Mouse (Mus musculus): Measurements from ENCODE around the gene Pltp. TPM values are rescaled to one million over a fixed set of nuclear protein-coding genes. Genes with fewer than 3 reads are reported as not detected.
"Not testable (repeated sequence)": the region's sequence is repeated elsewhere in the genome, so short reads cannot be mapped to it uniquely, and the experiment has no call there.

Gene Pltp
- total RNA-seq, 2 experiments from 2014 or later: 77.5 to 82.0 TPM

DNA sequence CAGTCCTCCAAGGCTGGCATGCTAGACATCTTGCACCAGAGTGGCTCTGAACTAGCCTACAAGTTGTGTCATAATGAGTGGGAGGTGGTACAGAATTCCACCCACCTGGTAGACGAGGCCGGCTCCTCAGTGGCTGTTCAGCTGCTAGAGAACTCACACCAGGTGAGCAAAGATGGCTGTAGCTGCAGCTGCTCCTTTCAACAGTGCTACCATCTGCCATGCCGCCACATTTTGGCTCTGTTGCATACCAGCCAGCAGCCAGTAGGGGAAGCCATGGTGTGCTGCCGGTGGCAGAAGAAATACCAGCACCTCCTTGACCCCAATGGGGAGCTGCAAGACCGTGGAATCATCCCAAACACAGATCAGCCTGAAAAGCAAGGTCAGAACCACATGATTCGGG lies 36.5 kb downstream of the Pltp start:
- intact Hi-C loops (cut with DNase I): no loop called here
- peak in 1 of 2 experiments; percentile 27 for DNase-seq (ENCODE audit: low spot score in 2 of 2)

DNA sequence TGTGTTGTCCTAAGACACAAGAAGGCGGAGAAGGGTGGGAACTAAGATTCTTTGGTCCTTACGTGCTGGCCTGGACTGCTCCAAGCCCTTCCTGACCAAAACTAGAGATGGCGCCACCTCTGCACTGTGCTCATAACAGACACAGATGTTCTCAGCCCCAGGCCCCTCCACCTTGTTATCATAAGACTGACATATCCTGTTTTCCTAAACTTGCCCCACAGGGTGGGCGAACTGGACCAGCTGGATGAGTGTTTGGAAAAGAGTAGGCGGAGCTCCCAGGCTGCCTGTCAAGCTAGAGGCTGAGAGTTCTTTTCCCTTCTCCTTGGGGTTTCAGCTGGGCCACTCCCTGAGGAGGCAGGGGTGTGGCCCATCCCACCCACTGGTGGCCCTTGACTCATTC lies 39.8 kb downstream of the Pltp start:
- DNase-seq (ENCODE audit: low spot score in 2 of 2): no peak
- intact Hi-C loops (cut with DNase I): no loop called here

DNA sequence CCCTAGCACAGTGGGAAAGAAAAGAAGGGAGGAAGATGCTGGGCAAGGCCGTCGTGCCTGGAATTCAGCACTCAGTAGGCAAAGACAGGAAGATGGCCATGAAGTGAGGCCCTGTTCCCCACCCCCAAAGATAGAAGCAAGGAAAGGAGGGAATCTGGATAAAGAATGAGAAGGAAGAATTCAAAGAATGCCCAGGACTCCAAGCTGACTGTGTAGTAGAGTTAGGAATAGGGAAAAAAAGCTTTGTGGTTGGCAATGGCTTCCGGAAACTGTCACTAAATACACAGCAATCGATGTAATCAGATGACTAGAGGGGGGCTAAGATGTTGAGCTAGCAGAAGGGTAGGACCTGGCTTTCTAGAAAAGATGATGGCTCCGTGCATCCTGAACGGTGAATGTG lies 40.3 kb downstream of the Pltp start:
- intact Hi-C loops (cut with DNase I): no loop called here
- DNase-seq (ENCODE audit: low spot score in 2 of 2): no peak

DNA sequence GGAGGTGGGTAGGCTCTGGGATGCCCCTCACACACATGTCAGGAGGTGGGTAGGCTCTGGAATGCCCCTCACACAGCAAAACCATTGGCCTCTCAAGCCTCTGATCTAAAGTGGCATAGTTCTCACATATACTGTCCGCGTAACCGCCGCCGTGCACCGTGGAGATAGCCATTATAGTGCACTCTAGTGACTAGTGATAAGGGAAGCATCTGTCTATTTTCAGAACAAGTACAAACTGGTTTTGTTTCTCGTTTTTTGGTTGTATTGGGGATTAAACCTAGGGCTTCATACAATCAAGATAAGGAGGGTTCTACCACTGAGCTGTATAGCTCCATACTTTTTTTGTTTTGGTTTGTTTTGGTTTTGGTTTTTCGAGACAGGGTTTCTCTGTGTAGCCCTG lies 41.7 kb downstream of the Pltp start:
- intact Hi-C loops (cut with DNase I): no loop called here
- no peak for DNase-seq (ENCODE audit: low spot score in 2 of 2)

DNA sequence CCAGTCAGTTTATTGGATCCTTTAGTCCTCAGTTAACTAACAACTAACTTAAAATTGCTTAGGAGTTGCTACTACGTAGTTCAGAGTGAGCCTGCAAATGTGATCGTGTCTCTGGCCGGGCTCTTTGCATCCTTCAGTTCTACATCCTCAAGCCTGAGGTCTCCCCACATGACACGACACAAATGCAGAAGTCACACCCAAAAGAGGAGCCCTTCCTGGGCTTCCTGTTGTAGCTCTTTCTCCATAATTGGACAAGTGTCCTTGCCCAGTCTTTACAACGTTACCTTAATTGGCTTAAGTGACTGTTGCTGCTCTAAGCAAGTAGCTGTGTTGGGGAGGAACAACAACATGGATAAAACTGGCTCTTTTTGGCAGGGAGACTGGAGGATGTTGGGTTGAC lies 42.2 kb downstream of the Pltp start:
- intact Hi-C loops (cut with DNase I): no loop called here
- no peak for DNase-seq (ENCODE audit: low spot score in 2 of 2)

DNA sequence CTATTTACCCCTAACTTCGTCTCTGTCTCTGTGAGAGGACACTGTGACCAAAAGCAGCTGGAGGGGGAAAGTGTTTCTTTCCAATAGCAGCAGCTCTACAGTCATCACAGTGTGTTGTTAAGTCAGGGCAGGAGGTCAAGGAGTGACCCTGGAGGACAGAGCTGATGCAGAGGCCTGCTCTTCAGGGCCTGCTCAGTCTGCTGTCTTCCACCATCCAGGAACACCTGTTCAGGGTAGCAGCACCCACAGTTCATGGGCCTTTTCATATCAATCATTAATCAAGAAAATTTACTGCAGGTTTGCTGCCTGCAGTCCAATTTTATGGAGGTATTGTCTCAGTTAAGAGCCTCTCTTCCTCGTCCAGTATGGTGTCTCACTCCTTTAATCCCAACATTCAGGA lies 44.0 kb downstream of the Pltp start:
- no peak for DNase-seq (ENCODE audit: low spot score in 2 of 2)
- intact Hi-C loops (cut with DNase I): no loop called here

DNA sequence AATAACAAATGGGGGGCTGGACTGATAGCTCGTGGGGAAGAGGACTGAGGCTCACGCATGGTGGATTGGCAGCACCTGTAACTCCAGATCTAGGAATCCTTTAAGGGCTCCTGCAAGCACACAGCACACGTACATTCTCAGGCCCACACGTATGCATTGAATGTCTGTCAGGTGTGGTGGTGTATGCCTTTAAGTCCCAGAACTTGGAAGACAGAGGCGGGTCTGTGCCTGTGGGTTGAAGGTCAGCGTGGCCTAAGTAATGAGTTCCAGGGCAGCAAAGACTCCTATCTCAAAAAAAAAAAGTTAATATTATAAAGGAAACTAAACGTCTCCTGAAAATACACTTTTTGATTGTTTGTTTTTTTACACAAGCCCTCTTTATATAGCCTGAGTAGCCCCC lies 50.9 kb downstream of the Pltp start:
- no peak for DNase-seq (ENCODE audit: low spot score in 2 of 2)
- intact Hi-C loops (cut with DNase I): no loop called here

DNA sequence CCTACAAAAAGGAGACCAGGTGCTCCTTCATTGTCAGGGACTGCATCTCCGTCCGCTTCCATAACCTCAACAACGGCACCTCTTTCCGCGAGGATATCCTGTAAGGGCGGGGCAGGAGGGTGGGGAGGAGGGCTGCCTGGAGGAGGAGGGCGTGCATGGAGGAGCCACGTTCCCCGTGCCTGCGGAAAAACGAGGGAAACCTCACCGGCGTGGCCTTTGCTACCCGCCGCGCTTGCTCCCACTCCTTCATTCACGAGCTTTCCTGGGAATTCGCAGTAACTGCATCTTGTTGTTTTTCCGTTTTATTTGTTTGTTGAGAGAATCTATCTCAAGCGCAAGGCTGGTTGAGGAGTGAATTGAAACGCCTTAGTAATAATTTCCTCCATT lies 52.2 kb downstream of the Pltp start:
- DNase-seq (ENCODE audit: low spot score in 2 of 2): no peak
- intact Hi-C loops (cut with DNase I): loop anchor here (2.0 kb wide), 1 partner anchor 17 kb away; the partner anchor contains the start of gene Zswim1

DNA sequence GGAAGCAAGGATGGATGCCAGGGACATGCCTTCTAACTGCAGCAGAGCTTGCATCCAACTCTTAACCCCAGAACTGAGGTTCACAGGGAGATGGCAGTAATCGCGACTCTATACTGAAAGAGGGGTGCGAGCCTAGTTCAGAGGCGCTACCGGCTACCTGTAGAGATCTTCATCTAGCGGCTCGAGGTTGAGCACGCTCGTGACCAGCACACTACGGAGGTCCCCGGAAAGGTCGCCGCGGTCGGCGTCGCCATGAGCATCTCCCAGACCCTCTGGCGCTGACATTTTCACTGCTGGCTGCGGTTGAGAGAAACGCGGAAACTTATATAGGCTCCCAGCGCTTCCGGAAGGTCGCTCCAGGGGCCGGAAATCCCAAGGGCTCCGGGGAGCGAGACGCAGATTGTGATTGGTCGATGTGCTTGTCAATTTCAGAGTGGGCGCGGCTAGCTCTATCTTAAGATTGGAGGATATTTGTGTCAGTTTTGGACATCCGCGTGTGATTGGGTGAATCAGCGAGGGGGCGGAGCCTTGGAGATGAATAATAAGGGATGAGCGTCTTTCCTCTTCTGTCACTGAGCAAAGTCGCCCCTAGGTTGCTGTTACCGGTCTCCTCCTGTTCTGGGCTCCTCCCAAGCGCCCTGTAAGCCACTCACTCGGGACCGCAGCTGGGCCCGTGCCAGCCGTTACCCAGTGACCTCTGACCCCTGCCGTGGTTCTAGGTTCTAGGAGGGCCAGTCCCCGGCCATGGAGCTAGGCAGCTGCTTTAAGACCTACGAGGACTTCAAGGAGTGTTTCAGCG lies 52.8 kb downstream of the Pltp start, which contains the start of the genes Acot8 and Zswim3:
Gene Acot8 (minus strand): TSS at position 350 of the 799 bp plus-strand sequence.
Gene Zswim3 (plus strand): TSS at position 566 of the 799 bp plus-strand sequence.
- intact Hi-C loops (cut with DNase I): loop anchor here (2.0 kb wide), 1 partner anchor 18 kb away; the partner anchor contains the start of gene Zswim1

DNA sequence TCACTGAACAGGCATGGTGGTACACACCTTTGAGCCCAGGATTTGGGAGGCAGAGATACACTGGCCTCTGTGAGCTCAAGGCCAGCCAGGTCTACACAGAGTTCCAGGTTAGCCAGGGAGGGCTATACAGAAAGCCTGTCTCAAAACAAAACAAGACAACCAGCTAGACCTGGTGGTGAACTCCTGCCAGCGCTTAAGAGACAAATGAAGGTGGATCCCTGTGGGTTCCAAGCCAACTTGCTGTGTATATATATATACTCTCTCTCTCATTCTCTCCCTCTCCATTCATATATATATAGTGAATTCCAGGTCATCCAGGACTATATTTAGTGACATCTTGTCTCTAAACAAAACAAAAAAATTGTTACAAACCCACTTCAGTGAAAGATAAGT lies 53.6 kb downstream of the Pltp start:
- intact Hi-C loops (cut with DNase I): loop anchor here (2.0 kb wide), 1 partner anchor 19 kb away; the partner anchor contains the start of gene Zswim1
- DNase-seq (ENCODE audit: low spot score in 2 of 2): no peak

More for the DNA sequence above, 52.8 kb downstream of the Pltp start, which contains the start of the genes Acot8 and Zswim3:
- peak; percentile 99 for DNase-seq (ENCODE audit: low spot score in 2 of 2)

DNA sequence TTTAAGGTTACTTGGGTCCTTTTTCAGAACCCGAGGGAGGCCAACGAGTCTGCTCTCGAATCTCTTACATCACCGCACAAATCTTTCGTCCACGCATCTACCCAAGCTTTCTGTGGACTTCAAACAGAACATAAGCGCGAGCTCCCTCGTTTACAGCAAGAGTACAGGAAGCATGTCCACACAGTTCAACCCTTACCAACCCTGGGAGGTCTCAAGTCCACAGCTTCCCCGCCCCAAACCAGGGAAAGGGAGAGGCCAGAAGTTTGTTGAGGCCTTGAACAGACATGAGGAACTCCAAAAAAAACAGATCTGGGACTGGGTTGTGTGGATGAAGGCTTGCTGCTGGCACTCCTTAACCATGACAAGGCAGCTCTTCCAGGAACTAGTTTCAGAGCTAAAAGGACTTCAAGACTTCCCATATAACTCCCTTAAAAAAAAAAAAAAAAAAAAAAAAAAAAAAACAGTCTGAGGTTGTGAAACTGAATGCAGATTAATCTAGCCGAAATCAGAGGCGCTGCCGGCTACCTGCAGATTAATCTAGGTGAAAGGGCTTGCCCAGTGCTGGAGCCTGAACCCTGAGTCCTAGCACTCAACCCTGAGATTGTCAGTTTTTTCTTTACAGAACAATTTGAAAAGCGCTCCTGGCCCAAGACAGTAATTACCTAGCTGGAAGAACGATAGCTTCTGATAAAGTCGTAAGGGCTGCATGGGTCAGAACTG lies 54.1 kb downstream of the Pltp start:
- no peak for DNase-seq (ENCODE audit: low spot score in 2 of 2)
- intact Hi-C loops (cut with DNase I): no loop called here

DNA sequence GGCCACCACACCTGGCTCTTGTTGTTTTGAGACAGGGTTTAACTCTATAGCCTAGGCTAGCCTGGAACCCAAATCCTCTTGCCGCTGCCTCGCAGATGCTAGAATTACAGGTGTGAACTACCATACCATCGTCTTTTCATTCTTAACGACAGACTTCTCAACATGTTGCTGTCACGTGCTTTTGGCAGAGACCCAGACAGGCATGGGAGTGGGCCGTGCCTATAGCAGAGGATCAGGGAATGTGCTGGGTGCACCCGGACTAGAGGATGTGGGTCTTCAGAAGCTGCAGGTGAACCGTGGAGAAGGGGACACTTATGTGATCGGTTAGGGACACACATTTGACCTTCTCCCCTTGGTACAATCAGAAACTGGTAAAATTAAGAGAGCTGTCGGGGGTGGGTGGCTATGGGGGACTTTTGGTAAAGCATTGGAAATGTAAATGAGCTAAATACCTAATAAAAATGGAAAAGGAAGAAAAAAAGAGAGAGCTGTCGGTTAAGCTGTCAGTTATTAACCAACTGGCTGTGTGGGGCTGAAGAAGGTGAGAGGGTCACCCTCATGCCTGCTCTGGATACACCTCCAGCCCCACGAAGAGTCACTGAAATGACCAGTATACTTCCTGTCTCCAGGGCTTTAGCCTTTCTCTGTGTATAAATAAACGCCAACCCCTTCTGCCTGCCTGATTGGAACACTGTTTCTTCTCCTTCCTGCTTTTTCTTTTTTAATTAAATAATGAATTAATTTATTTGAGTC lies 57.1 kb downstream of the Pltp start:
- intact Hi-C loops (cut with DNase I): no loop called here
- no peak for DNase-seq (ENCODE audit: low spot score in 2 of 2)

DNA sequence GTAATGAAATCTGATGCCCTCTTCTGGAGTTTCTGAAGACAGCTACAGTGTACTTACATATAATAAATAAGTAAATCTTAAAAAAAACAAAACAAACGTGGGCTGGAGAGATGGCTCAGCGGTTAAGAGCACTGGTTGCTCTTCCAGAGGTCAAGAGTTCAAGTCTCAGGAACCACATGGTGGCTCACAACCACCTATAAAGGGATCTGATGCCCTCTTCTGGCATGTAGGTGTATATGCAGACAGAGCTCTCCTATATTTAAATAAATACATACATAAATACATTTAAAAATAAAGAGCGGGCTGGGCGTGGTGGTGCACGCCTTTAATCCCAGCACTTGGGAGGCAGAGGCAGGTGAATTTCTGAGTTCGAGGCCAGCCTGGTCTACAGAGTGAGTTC lies 59.0 kb downstream of the Pltp start:
- intact Hi-C loops (cut with DNase I); DNase-seq (ENCODE audit: low spot score in 2 of 2): not testable (repeated sequence)

DNA sequence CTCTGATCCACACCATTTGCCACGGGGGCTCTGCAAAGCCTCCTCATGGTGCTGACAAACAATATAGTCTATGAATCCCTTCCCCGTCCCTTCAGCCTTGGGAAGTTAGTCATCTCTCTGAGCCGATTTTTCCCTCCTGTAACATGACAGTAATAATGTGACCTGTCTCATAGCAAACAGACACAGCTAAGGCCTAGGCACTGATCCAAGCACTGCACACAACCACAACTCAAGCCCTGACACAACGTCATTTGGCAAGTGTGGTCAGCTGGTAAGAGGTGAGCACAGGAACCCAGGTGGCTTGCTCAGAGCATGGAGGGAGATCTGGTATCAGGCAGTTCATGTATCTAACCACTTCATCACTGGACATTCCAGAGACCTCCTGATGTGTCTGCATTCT lies 61.6 kb downstream of the Pltp start:
- no peak for DNase-seq (ENCODE audit: low spot score in 2 of 2)

DNA sequence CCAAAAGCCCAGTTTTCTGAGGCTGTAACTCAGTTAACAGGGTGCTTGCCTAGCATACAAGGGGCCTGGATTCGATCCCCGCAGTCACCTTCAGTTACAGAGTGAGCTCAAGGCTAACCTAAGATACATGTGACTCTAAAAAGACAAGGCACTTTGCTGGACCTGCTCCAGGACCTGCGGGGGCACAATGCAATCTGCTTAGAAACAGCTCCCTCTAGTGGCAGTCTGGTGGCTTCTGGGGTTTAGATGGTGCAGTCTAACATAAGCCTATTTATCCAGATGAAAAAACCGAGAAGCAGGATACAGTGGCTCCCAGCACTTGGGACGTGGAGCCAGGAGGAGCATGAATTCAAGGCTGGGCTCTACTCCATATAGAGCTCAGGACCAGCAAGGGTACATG lies 63.2 kb downstream of the Pltp start:
- DNase-seq (ENCODE audit: low spot score in 2 of 2): peak; percentile 80 to 90
- intact Hi-C loops (cut with DNase I): no loop called here

More for the DNA sequence above, 61.6 kb downstream of the Pltp start:
- intact Hi-C loops (cut with DNase I): no loop called here

DNA sequence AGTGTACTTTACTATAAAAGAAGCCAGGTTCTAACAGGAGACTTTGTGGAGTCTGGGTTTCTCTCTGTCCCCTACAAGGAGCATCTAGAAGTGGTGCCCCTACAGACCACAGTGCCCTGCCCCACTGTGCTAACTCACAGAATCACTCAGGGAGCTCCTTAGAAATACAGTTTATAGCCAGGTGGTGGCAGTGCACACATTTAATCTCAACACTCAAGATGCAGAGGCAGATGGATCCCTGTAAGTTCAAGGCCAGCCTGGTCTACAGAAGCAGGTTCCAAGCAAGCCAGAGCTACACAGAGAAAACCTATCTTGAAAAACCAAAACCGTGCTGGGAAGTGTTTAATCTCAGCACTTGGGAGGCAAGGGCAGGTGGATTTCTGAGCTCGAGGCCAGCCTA lies 63.7 kb downstream of the Pltp start:
- intact Hi-C loops (cut with DNase I): no loop called here
- DNase-seq (ENCODE audit: low spot score in 2 of 2): no peak

DNA sequence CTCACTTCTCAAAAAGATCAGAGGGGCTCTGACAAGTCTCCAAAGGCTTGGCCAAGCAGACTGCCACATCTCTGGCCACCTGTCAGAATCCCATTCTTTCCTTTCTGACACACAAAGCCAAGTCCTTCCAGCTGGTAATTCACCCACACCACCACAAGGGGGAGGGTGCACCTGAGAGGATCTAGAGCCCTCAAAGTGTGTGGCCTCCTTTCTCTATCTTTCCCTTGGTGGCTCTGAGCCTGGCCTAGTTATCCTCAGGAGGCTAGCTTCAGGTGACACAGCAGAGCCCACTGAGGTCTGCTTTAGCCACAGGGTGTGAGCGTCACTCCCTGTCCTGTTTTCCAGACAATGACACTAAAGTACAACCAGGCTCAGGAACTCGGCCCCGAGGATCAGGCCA lies 64.3 kb downstream of the Pltp start:
- peak in 1 of 2 experiments; percentile 70 for DNase-seq (ENCODE audit: low spot score in 2 of 2)
- intact Hi-C loops (cut with DNase I): no loop called here

DNA sequence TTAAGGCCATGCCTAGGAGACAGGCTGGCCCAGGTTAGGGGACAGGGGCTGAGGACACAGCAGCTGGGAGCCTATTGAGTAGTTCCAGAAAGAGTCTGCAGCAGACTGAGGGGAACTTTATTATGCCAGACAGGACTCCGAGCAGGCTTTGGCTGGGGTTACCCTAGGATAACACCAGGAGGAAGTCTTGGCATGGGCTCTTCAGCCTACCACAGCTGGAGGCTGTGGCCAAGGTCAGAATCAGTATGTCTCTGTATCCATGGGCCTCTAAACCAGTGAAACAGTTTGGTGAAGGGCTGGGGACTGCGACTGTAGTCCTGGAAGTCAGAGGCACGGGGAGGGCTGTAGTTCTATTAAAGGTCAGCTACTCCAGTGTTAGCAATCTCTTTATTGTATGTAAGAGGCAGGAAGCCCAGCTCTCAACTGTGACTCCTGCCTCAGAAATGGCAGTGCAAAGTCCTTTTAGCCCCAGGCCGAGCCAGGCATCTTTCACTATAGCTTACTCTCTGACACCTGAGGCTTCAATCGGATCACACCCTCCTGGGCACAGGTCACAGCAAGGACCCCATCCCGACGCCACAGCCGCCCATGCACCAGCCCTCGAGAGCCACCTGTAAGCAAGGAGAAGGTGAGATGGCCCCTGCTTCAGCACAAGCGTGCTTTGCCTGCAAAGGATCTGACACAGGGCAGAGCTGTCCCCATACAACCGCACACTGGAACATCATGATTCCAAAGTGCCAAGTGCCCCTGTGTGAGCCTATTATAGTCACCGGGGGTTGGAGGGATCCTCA lies 64.9 kb downstream of the Pltp start:
- intact Hi-C loops (cut with DNase I): no loop called here
- DNase-seq (ENCODE audit: low spot score in 2 of 2): no peak

DNA sequence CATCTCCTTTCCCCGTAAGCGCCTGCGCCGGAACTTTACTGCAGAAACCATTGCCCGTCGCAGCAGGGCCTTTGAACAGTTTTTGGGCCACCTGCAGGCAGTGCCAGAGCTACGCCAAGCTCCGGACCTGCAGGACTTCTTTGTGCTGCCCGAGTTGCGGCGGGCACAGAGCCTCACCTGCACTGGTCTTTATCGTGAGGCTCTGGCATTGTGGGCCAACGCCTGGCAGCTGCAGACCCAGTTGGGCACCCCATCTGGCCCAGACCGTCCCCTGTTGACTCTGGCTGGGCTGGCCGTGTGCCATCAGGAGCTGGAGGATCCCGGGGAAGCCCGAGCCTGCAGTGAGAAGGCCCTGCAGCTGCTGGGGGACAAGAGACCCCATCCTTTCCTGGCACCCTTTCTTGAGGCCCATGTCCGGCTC lies 65.7 kb downstream of the Pltp start:
- DNase-seq (ENCODE audit: low spot score in 2 of 2): no peak
- intact Hi-C loops (cut with DNase I): no loop called here
